Mouse (Mus musculus) ovary, adult 2 months (tissue): ENCODE results near the gene Psapl1. TPM values are rescaled to one million over a fixed set of nuclear protein-coding genes. Genes with fewer than 3 reads are reported as not detected.

Experiments used
- polyA plus RNA-seq: library from polyadenylated mRNA; depleted of rRNA; stranded (reverse); fragments of >200 nt; gene quantifications from 2 replicates; pipeline ENCODE4 v1.2.3, GENCODE M21; 2012; rRNA removed

The Psapl1 gene
- polyA plus RNA-seq: 0.31 and 0.38 TPM in 2 replicates

DNA sequence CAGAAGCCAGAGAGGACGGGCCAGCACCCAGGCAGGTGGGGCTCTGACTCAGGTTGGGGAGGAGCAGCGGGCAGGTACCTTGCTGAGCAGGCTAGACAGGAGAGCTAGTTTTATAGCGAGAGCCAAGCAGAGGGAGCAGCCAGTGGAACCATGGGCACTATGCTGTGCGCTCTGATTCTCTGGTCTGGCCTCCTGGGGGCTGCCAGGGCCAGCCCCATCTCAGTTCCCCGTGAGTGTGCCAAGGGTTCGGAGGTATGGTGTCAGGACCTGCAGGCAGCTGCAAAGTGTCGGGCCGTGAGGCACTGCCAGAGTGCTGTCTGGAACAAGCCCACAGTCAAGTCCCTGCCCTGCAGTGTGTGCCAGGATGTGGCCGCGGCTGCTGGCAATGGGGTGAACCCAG lies at the start of gene Psapl1:
Gene Psapl1, plus strand, starts transcription at position 106 of the 400 bp plus-strand sequence.

Other genes starting within 250 kb of the Psapl1 start
- gene Sorcs2, start 194.1 kb downstream of the Psapl1 start, polyA plus RNA-seq: 32.3 and 32.4 TPM in 2 replicates